Mouse (Mus musculus): ENCODE measurements around the gene Nav2.

- TF ChIP-seq CTCF (IDR thresholded peaks at IDR 0.05; ENCODE audit: low read depth, low read length) (no peak), POLR2A (IDR thresholded peaks at IDR 0.05; ENCODE audit: insufficient read depth, low read length) (no peak), EP300 (IDR thresholded peaks at IDR 0.05; ENCODE audit: insufficient read depth, low read depth, low read length) (no peak)
Measured at GRCm38 (mm10) chr7:48963554-48963953, 55.0 kb downstream of the Nav2 start.

Data from ES-Bruce4 (cell line).